Mouse (Mus musculus) bone marrow, adult 2 months (tissue): Measurements from ENCODE around the gene Ccdc6.
A peak's percentile ranks its signal among the peaks of the same experiment; 100 is the strongest.

ENCODE experiments used
- CTCF ChIP-seq: fragments of 200-500 bp; IDR thresholded peaks from 2 replicates; pipeline ENCODE4 v1.5.1; 2011; ENCODE audit warnings: low read length, control low read depth; ENCODE audit not compliant: control insufficient read depth, insufficient read depth
- POLR2A ChIP-seq: fragments of 200-500 bp; IDR thresholded peaks from 2 replicates; pipeline ENCODE4 v1.6.1; 2011; ENCODE audit warnings: low read depth, mild to moderate bottlenecking, control low read depth, low read length, borderline replicate concordance; ENCODE audit not compliant: control insufficient read depth

- no peak for TF ChIP-seq POLR2A
- TF ChIP-seq CTCF = peak; percentile 63
Observed at GRCm38 (mm10) chr10:70156431-70157165, 59.7 kb downstream of the Ccdc6 start.
